Mouse (Mus musculus): ENCODE data around the gene BC005624. TPM values are rescaled to one million over a fixed set of nuclear protein-coding genes. Genes with fewer than 3 reads are reported as not detected.

The BC005624 gene
- polyA plus RNA-seq, 1 experiment from 2014 or later = 28.2 TPM

- whole genome bisulfite sequencing = 69% methylated on average over 11 of the region's 11 CpGs
- H3K27ac ChIP-seq (ENCODE audit: low read depth, low read length) = peak overlapping the region; percentile 64
- H3K9ac ChIP-seq (ENCODE audit: low read depth, low read length) = no peak overlapping the region
- no peak for ATAC-seq
- peaks cover 6% of the 10 kb centered on the region; the same call in 1 of the 2 replicates for H3K4me1 ChIP-seq (replicated peaks; ENCODE audit: control insufficient read depth, insufficient read depth, low read length)
- H3K4me2 ChIP-seq (replicated peaks; ENCODE audit: low read depth) = no peak overlapping the region
- no peaks in the 10 kb centered on the region for H3K9me3 ChIP-seq (ENCODE audit: control insufficient read depth)
- peaks cover 71% of the 10 kb centered on the region for H3K36me3 ChIP-seq (ENCODE audit: control insufficient read depth, insufficient read depth)
- TF ChIP-seq CTCF (IDR thresholded peaks at IDR 0.05; ENCODE audit: low read depth) = no peak
- no peaks in the 10 kb centered on the region for H3K27me3 ChIP-seq (replicated peaks; ENCODE audit: control insufficient read depth, insufficient read depth, low read length)
- H3K4me3 ChIP-seq (ENCODE audit: low read depth, low read length) = no peak overlapping the region
These were observed 19.3 kb downstream of the BC005624 start for GRCm38 (mm10) chr2:30962570-30963254.

GRCm38 (mm10) chr2:30959856-30960255 lies 22.1 kb downstream of the BC005624 start:
- Histone ChIP-seq H3K36me3 (ENCODE audit: control insufficient read depth, insufficient read depth) (peaks cover 90% of the 10 kb centered on the region), H3K9me3 (ENCODE audit: control insufficient read depth) (no peaks in the 10 kb centered on the region), H3K4me1 (replicated peaks; ENCODE audit: control insufficient read depth, insufficient read depth, low read length) (0 out of 2 replicates have a peak, but pooled peaks cover 3% of the 10 kb centered on the region), H3K4me3 (ENCODE audit: low read depth, low read length) (no peak overlapping the region), H3K9ac (ENCODE audit: low read depth, low read length) (no peak overlapping the region), H3K27me3 (replicated peaks; ENCODE audit: control insufficient read depth, insufficient read depth, low read length) (no peaks in the 10 kb centered on the region), H3K27ac (ENCODE audit: low read depth, low read length) (peak overlapping the region; percentile 79), H3K4me2 (replicated peaks; ENCODE audit: low read depth) (no peak overlapping the region)
- no peak for ATAC-seq
- WGBS = 47% methylated on average over 5 of the region's 5 CpGs
- no peak for TF ChIP-seq CTCF (IDR thresholded peaks at IDR 0.05; ENCODE audit: low read depth)

- Histone ChIP-seq H3K9me3 (ENCODE audit: control insufficient read depth) (no peaks in the 10 kb centered on the region), H3K36me3 (ENCODE audit: control insufficient read depth, insufficient read depth) (peaks cover 79% of the 10 kb centered on the region), H3K4me2 (replicated peaks; ENCODE audit: low read depth) (0 out of 2 replicates have a peak overlapping the region, but pooled peaks have one; percentile 1), H3K4me3 (ENCODE audit: low read depth, low read length) (no peak overlapping the region), H3K27me3 (replicated peaks; ENCODE audit: control insufficient read depth, insufficient read depth, low read length) (no peaks in the 10 kb centered on the region), H3K4me1 (replicated peaks; ENCODE audit: control insufficient read depth, insufficient read depth, low read length) (peaks cover 9% of the 10 kb centered on the region; the same call in 1 of the 2 replicates), H3K27ac (ENCODE audit: low read depth, low read length) (peak overlapping the region; percentile 79), H3K9ac (ENCODE audit: low read depth, low read length) (no peak overlapping the region)
- whole genome bisulfite sequencing = 57% methylated on average over 14 of the region's 14 CpGs
- no peak for TF ChIP-seq CTCF (IDR thresholded peaks at IDR 0.05; ENCODE audit: low read depth)
- ATAC-seq = peak; percentile 86
These were observed 23.3 kb downstream of the BC005624 start for GRCm38 (mm10) chr2:30958726-30959125.

- ATAC-seq = no peak
- no peak overlapping the region for H3K4me2 ChIP-seq (replicated peaks; ENCODE audit: low read depth)
- peaks cover 67% of the 10 kb centered on the region for H3K36me3 ChIP-seq (ENCODE audit: control insufficient read depth, insufficient read depth)
- peaks cover 9% of the 10 kb centered on the region; the same call in 1 of the 2 replicates for H3K4me1 ChIP-seq (replicated peaks; ENCODE audit: control insufficient read depth, insufficient read depth, low read length)
- no peak overlapping the region for H3K4me3 ChIP-seq (ENCODE audit: low read depth, low read length)
- H3K27me3 ChIP-seq (replicated peaks; ENCODE audit: control insufficient read depth, insufficient read depth, low read length) = no peaks in the 10 kb centered on the region
- no peak overlapping the region; the same call in 1 of the 2 replicates for H3K27ac ChIP-seq (ENCODE audit: low read depth, low read length)
- WGBS = 88% methylated on average over 4 of the region's 4 CpGs
- H3K9me3 ChIP-seq (ENCODE audit: control insufficient read depth) = no peaks in the 10 kb centered on the region
- TF ChIP-seq CTCF (IDR thresholded peaks at IDR 0.05; ENCODE audit: low read depth) = no peak
- no peak overlapping the region for H3K9ac ChIP-seq (ENCODE audit: low read depth, low read length)
These were observed 24.5 kb downstream of the BC005624 start for GRCm38 (mm10) chr2:30957511-30957910.

- H3K4me1 ChIP-seq (replicated peaks; ENCODE audit: control insufficient read depth, insufficient read depth, low read length) = peaks cover 11% of the 10 kb centered on the region; the same call in 1 of the 2 replicates
- H3K27me3 ChIP-seq (replicated peaks; ENCODE audit: control insufficient read depth, insufficient read depth, low read length) = no peaks in the 10 kb centered on the region
- ATAC-seq = no peak
- 0 out of 2 replicates have a peak overlapping the region, but pooled peaks have one; percentile 65 for H3K9ac ChIP-seq (ENCODE audit: low read depth, low read length)
- WGBS = 59% methylated on average over 6 of the region's 6 CpGs
- no peaks in the 10 kb centered on the region for H3K9me3 ChIP-seq (ENCODE audit: control insufficient read depth)
- peak; percentile 31; the same call in 1 of the 2 replicates for TF ChIP-seq CTCF (IDR thresholded peaks at IDR 0.05; ENCODE audit: low read depth)
- peaks cover 41% of the 10 kb centered on the region for H3K36me3 ChIP-seq (ENCODE audit: control insufficient read depth, insufficient read depth)
- no peak overlapping the region for H3K4me3 ChIP-seq (ENCODE audit: low read depth, low read length)
- no peak overlapping the region for H3K27ac ChIP-seq (ENCODE audit: low read depth, low read length)
- H3K4me2 ChIP-seq (replicated peaks; ENCODE audit: low read depth) = peak overlapping the region; percentile 91
These were observed 27.2 kb downstream of the BC005624 start for GRCm38 (mm10) chr2:30954797-30955196.

DNA sequence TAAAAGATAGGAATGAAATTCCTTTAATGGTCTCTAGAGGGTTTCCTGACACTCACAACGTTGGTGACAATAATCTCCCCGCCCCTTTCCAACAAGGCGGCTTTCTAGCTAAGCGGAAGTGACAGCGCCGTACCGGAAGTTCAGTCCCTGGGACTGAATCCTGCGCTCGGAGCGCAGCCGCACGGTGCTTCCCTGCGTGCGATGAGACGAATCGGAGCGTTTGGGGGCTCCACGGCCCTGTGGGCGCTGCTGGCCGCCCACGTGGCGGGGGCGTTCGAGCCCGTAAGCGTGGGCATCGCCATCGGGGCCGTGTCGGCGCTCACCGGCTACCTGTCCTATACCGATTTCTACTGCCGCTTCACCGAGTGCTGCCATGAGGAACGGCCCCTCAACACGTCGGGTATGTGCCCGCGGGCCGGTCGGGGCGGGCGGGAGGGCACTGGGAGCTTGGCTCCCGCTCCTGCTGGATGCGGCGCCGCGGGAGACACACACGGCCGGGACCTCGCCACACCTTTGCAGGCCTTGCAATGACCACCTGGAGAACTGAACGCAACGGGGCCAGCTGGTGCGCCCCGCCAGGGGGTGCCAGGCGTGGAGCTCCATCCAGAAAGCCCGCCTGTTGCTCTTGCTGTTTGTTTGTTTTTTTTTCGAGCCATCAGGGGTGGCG lies 29.0 kb downstream of the BC005624 start, which contains the start of gene Tor1b:
Gene Tor1b, plus strand, starts transcription at position 136 of the 667 bp plus-strand sequence.
- H3K9me3 ChIP-seq (ENCODE audit: control insufficient read depth) = no peaks in the 10 kb centered on the region
- H3K9ac ChIP-seq (ENCODE audit: low read depth, low read length) = peak within 1 kb of the TSS; percentile 65
- peak within 1 kb of the TSS; percentile 71 for H3K27ac ChIP-seq (ENCODE audit: low read depth, low read length)
- WGBS = under 1% methylated on average over 60 of the region's 60 CpGs
- peak within 1 kb of the TSS; percentile 91 for H3K4me2 ChIP-seq (replicated peaks; ENCODE audit: low read depth)
- H3K36me3 ChIP-seq (ENCODE audit: control insufficient read depth, insufficient read depth) = peaks cover 26% of the 10 kb centered on the region
- H3K27me3 ChIP-seq (replicated peaks; ENCODE audit: control insufficient read depth, insufficient read depth, low read length) = no peaks in the 10 kb centered on the region
- peak; percentile 57 for TF ChIP-seq CTCF (IDR thresholded peaks at IDR 0.05; ENCODE audit: low read depth)
- peak within 1 kb of the TSS; percentile 68 for H3K4me3 ChIP-seq (ENCODE audit: low read depth, low read length)
- peaks cover 11% of the 10 kb centered on the region; the same call in 1 of the 2 replicates for H3K4me1 ChIP-seq (replicated peaks; ENCODE audit: control insufficient read depth, insufficient read depth, low read length)
- ATAC-seq = peak; percentile 85

All from intestine, postnatal 0 days (tissue).